Mouse (Mus musculus) left cerebral cortex, adult 6 months (tissue): Measurements from ENCODE around the gene Abcb8. TPM values are rescaled to one million over a fixed set of nuclear protein-coding genes. Genes with fewer than 3 reads are reported as not detected.

Experiments used
- long read RNA-seq, 2 experiments: library from polyadenylated mRNA; unstranded; transcript quantifications; one replicate each; pipeline ENCODE4 v2.0.0; 2019 to 2020
- polyA plus RNA-seq: library from polyadenylated mRNA; unstranded; fragments of <200 nt; fragmentation: Nextera tagmentation; gene quantifications from 2 replicates; pipeline ENCODE4 v1.2.3, GENCODE M21; 2021

The Abcb8 gene
- polyA plus RNA-seq: 35.4 and 46.1 TPM in 2 replicates
- long read RNA-seq, experiment 1, transcript Abcb8-201 (16 exons, 2,939 nt): major isoform, 188 of 251 reads
- long read RNA-seq, experiment 1, partial matches to known transcripts: 19 of 251 reads
- long read RNA-seq, experiment 1, other reads (novel, unspliced or antisense): 43 of 251 reads
- long read RNA-seq, experiment 2, transcript Abcb8-201 (16 exons, 2,939 nt): major isoform, 22 of 40 reads
- long read RNA-seq, experiment 2, partial matches to known transcripts: 10 of 40 reads
- long read RNA-seq, experiment 2, other reads (novel, unspliced or antisense): 6 of 40 reads

DNA sequence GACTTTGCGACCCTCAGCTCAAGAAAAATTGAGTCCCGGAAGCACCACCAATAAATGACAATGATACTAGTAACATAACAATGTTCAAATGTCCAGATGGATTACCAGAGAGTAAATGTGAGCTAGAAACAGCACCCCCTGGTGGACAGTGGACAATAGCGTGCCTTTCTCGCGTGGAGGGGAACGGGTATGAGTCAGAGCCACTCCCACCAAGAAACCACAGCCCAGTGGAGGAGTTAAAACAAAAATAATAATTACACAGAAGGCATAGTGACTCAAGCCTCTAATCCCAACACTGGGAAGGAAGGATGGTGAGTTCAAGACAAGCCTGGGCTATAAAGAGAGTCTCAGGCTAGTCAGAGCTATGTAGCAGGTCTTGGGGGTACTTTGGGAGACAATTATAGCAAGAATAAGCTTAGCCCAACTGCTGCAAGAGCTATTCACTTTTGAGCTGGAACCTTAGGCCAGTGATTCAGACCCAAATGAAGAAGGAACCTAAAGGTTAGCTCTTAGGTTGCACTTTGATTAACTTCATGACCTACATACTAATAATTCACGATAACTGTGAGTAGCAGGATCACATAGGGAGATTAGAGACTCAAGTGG is at the start of gene Abcb8:
Abcb8 (plus strand) TSS at position 272 of the 606 bp plus-strand sequence.

DNA sequence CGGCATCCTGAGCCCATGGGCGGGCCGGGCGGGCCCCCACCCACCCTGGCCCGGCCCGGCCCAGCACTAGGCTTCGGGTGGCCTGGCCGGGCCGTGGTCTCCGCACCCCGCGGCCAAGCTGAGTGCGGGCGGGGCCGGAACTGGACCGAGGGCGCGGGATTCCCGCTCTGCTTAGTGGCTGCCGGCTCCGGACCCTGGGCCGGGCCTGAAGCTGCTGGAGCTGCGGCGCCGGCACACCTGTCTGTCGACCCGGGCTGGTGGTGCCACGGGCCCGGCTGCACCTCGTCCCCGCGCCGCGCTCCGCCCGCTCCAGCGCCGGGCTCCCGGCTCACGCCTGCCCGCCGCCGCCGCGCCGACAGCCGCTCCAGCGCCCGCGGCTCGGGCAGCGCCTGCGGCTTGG is 42.2 kb upstream of the Abcb8 start, which contains the start of gene Kcnh2:
Kcnh2 (minus strand) TSS at position 327 of the 400 bp plus-strand sequence.

DNA sequence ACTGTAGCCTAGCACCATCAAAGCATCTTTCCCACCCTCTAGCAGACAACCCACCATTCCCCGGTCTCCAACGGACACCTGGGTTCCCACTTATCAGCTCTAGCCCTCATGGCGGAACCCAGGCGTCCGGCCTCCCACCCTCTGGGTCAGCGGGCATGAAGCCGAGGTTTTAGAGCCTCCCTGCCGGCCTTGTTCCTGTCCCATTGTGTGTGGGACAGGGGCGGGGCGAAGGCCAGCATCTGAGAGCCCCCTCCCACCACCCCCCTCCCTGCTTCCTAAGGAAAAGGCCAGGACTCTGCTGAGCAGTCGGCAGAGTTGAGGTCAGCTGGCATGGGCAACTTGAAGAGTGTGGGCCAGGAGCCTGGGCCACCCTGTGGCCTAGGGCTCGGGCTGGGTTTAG is 29.0 kb upstream of the Abcb8 start, which contains the start of gene Nos3:
Nos3 (plus strand) TSS at position 303 of the 400 bp plus-strand sequence.

DNA sequence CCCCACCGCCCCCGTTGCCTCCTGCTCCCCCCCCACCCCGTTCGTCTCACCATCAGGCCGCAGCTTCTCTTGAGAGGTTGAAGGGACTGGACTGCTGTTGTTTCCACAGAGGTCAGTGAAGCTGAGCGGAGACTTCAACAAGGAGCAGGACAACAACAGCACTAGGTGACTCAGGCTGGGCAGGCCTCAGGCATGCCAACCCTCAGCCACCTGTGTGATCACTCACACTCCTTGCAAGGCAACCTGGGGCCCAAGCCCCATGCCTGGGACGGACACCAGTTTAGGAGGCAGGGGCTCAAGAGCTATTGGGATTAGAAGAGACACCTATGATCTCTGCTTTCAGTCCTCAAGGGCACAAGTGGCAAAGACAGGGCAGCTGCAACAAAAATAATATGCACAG is 1.6 kb upstream of the Abcb8 start, which contains the start of gene Atg9b:
Atg9b (minus strand) TSS at position 280 of the 400 bp plus-strand sequence.

DNA sequence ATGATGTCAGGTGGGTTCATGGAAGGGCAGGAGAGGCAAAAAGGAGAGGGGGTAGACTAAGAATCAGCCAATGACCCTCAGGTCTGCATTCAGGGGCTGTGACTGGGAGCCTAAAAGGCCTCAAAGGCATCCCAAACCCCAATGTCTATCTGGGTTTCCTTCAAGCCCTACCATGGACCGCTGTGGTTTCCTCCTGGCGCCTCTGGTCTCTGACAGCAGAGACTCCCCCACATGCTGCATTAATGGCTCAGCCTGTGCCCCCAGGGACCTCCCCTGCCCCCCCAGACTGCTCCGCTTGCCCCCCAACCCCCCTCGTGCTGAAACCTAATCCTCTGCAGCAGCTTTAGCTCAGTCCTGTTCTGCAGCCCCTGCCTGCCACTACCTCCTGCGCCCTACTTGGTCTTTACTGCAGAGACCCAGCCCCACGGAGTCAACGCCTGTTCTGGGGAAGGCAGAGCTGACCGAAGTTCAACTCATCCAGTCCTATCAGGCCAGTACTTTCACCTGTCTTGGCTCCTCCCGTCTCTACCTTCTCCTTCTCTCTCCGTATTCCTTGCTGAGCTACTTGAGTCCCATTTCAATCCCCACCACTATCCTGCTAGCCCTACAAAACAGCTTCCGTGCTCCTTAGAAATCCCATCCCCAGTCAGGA is 19.7 kb downstream of the Abcb8 start, which contains the start of gene Asic3:
Asic3 (plus strand) TSS at position 351 of the 652 bp plus-strand sequence.

DNA sequence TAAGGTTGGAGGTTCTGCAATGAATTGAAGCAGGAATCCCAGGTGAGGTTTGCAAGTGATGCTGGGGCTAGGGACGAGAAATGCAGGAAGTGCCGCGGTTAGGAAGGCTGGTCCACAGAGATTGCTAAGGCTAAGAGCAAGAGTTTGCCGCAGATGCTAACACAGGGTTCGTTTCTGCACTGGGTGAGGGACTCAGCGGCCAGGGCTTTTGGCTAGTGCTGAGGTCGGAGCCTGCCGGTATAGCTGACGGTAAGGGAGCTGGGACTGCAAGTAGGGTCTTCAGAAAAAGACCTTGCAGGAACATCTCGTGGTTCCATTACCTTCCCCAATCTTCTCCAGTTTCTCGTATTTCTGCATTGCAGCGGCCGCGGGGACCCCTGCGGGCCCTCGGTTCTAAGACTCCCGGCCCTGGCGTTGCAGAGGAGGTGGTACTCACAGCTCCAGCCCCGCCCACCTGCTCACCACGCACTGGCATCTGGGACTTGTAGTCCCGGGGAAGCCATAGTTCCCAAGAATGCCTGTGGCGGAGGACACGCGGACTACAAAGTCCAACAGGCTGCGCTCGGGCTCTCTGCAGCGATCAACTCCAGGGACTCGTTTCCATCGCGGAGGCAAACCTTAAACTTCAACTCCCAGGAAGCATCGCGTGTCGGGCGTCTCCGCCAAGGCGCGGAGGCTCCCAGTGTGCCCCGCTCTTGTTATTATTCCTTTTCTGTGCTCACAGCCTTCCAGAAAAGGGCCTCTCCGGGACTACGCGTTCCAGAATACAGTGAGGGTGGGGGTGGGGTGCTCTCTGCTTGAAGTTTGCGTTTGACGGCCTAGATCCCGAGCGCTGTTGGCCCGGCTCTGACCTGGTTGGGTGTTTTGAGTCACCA is 29.9 kb downstream of the Abcb8 start, which contains the start of the genes Cdk5 and Slc4a2:
Cdk5 (minus strand) TSS at position 402 of the 875 bp plus-strand sequence.
Slc4a2 (plus strand) TSS at position 709 of the 875 bp plus-strand sequence.

DNA sequence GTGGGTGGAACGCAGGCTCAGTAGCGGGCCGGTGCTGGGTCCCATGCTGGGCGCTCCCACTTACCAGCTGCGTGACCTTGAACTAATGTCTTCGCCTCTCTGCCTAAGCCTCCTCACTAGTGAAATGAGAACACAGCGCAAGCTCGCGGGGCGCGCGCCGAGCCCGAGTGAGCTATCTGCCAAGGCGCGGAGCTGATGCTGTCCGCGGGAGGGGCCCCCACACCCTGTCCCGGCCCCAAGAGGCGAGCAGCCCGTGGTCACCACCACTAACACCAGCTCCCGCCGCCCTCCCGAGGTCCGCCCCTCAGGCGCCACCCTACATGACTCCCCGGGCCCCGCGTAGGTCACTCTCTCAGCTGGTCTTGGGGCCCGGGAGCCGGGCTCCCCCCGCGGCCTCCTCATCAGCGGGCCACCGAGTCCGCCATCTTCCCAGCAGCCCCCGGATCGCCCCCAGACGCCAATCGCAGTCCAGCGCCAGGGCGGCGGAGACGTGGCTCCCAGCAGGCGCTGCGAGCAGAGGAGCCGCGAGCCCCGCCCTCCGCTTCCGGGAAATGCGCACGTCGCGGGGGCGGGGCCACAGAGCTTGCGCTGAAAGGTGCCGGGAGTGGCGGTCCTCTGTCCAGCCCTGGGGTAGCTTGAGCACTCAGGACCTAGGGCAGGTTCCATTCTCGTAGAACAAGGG is 51.4 kb downstream of the Abcb8 start, which contains the start of gene Fastk:
Fastk (minus strand) TSS at position 542 of the 682 bp plus-strand sequence.

DNA sequence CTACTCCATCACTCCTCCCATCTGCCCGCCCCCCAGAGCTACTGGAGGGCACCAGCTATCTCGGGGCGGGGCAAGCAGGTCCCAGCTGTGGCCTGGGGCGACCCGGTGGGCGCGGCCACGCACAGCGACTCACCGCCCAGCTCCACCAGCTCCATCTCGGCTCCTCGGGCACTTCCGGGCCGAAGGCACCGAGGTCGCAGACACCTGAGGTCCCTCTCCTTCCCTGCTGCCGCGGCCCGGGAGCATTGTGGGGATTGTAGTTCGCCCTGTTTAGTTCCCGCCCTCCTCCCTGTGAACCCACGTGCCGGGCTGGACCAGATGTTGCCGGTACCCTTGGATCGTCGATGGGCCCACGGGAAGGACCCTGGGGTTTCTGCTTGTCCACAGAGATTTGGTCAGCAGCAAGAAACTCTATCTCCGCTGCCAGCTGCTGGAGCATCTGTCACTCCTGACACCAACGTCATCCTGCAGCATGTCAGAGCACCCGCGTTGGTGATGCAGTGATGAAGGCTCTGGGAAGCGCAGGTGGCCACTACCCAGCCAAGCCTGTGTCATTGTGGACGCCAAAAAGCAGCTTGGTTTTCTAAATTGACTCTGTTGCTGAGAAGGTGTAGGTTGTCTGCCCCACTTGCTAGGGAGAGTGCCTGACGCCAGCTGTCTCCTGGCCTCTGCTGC is 54.3 kb downstream of the Abcb8 start, which contains the start of gene Tmub1:
Tmub1 (minus strand) TSS at position 231 of the 675 bp plus-strand sequence.

DNA sequence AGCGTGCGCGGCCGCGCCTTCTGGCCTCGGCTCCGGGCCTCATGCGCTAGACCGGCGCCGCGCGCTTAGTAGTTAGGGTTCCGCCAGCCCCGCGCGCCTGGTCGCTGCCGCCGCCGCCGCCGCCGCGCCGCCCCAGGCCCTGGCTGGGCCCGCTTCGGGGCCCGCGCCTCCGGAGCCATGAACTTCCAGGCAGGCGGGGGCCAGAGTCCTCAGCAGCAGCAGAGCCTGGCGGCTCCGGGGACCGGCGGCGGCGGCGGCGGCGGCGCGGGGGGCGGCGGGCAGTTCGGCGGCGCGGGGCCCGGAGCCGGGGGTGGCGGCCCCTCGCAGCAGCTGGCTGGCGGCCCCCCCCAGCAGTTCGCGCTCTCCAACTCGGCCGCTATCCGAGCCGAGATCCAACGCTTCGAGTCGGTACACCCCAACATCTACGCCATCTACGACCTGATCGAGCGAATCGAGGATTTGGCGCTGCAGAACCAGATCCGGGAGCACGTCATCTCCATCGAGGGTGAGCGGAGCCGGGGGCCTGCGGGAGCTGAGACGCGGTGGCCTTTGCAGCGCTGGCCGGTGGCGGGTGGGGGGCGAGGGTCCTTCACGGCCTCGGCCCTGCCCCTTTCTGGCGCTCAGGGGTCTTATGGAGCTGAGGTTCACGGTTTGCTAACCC is 58.7 kb downstream of the Abcb8 start, which contains the start of gene Agap3:
Agap3 (plus strand) TSS at position 148 of the 661 bp plus-strand sequence.

Other genes starting within 250 kb of the Abcb8 start
- 8.2 and 9.6 TPM in 2 replicates for gene Nupl2, start 228.7 kb upstream of the Abcb8 start, polyA plus RNA-seq
- 4.9 and 5.1 TPM in 2 replicates for gene Kcnh2, start 42.1 kb upstream of the Abcb8 start, polyA plus RNA-seq
- 1.5 and 3.2 TPM in 2 replicates for gene Nos3, start 28.9 kb upstream of the Abcb8 start, polyA plus RNA-seq
- gene Atg9b, start 1.5 kb upstream of the Abcb8 start, polyA plus RNA-seq: 1.5 and 4.8 TPM in 2 replicates
- not detected in 2 replicates for gene Asic3, start 19.7 kb downstream of the Abcb8 start, polyA plus RNA-seq
- gene Cdk5, start 29.9 kb downstream of the Abcb8 start, polyA plus RNA-seq: 125 and 165 TPM in 2 replicates
- 9.5 and 9.9 TPM in 2 replicates for gene Slc4a2, start 30.2 kb downstream of the Abcb8 start, polyA plus RNA-seq
- gene Fastk, start 51.6 kb downstream of the Abcb8 start, polyA plus RNA-seq: 144 and 180 TPM in 2 replicates
- gene Tmub1, start 54.2 kb downstream of the Abcb8 start, polyA plus RNA-seq: 35.2 and 37.2 TPM in 2 replicates
- 59.0 and 78.2 TPM in 2 replicates for gene Agap3, start 58.5 kb downstream of the Abcb8 start, polyA plus RNA-seq
- gene Gbx1, start 133.5 kb downstream of the Abcb8 start, polyA plus RNA-seq: 0.05 and 0.07 TPM in 2 replicates
- gene Asb10, start 147.3 kb downstream of the Abcb8 start, polyA plus RNA-seq: 0.51 and 0.61 TPM in 2 replicates
- not detected in 2 replicates for gene 4931409K22Rik, start 163.1 kb downstream of the Abcb8 start, polyA plus RNA-seq
- 65.0 and 76.5 TPM in 2 replicates for gene Abcf2, start 183.8 kb downstream of the Abcb8 start, polyA plus RNA-seq
- 15.5 and 16.0 TPM in 2 replicates for gene Chpf2, start 193.1 kb downstream of the Abcb8 start, polyA plus RNA-seq
- 10.4 and 78.3 TPM in 2 replicates for gene Smarcd3, start 230.7 kb downstream of the Abcb8 start, polyA plus RNA-seq